Mouse (Mus musculus) kidney, adult 2 months (tissue): ENCODE data around the gene Ccdc33. TPM values are rescaled to one million over a fixed set of nuclear protein-coding genes. Genes with fewer than 3 reads are reported as not detected.

Experiments
- DNase-seq: peaks from one replicate; pipeline ENCODE4 v3.0.0; 2021
- H3K27ac ChIP-seq: fragments of 200-500 bp; 2 replicates; pipeline ENCODE4 v1.5.1; 2012; ENCODE audit warnings: low read depth, low read length, control low read depth, inconsistent platforms; ENCODE audit not compliant: insufficient read depth
- H3K27me3 ChIP-seq: fragments of 200-500 bp; replicated peaks from 2 replicates; pipeline ENCODE4 v1.6.1; 2012; ENCODE audit warnings: mild to moderate bottlenecking, moderate library complexity, low read length, inconsistent platforms; ENCODE audit not compliant: control insufficient read depth, insufficient read depth
- H3K36me3 ChIP-seq: fragments of 200-500 bp; 2 replicates; pipeline ENCODE4 v1.6.1; 2012; ENCODE audit warnings: mild to moderate bottlenecking, moderate library complexity, low read length, inconsistent platforms; ENCODE audit not compliant: control insufficient read depth, insufficient read depth
- H3K4me1 ChIP-seq: fragments of 200-500 bp; 2 replicates; pipeline ENCODE4 v1.6.1; 2011; ENCODE audit warnings: low read length; ENCODE audit not compliant: control insufficient read depth, insufficient read depth
- H3K4me3 ChIP-seq: fragments of 200-500 bp; 2 replicates; pipeline ENCODE4 v1.5.1; 2011; ENCODE audit warnings: mild to moderate bottlenecking, low read depth, low read length, control low read depth; ENCODE audit not compliant: insufficient read depth
- CTCF ChIP-seq: fragments of 200-500 bp; conservative IDR thresholded peaks from 2 replicates; pipeline ENCODE4 v1.5.1; 2011; ENCODE audit warnings: low read depth, mild to moderate bottlenecking, control low read depth, low read length, moderate library complexity, mixed read lengths; ENCODE audit not compliant: insufficient read depth, insufficient read length
- POLR2A ChIP-seq: fragments of 200-500 bp; IDR thresholded peaks from one replicate; pipeline ENCODE4 v1.6.1; 2011; ENCODE audit warnings: low read depth, low read length, control low read depth
- WGBS: fragments of 180-500 bp; shearing (Covaris S2); methylation state at CpG from one replicate; pipeline ENCODE4 v1.1.7; 2018; 5-methylcytosine and 5-hydroxymethylcytosine counted together
- polyA plus RNA-seq: library from polyadenylated mRNA; depleted of rRNA; stranded (reverse); fragments of >200 nt; gene quantifications from 2 replicates; pipeline ENCODE4 v1.2.3, GENCODE M21; 2012; rRNA removed

Ccdc33 gene
- polyA plus RNA-seq, 1 experiment, result not detected

- no peak overlapping the region for H3K4me3 ChIP-seq
- H3K4me1 ChIP-seq, result no peaks in the 10 kb centered on the region
- TF ChIP-seq POLR2A (no peak), CTCF (no peak)
- WGBS, result 91% methylated on average over 8 of the region's 8 CpGs
- no peak overlapping the region for H3K27ac ChIP-seq
- DNase-seq, result no peak
- no peaks in the 10 kb centered on the region for H3K36me3 ChIP-seq
- no peaks in the 10 kb centered on the region for H3K27me3 ChIP-seq
Observed at GRCm38 (mm10) chr9:57985304-57985703, 133.3 kb downstream of the Ccdc33 start.

GRCm38 (mm10) chr9:57980570-57980969, 138.1 kb downstream of the Ccdc33 start:
- H3K4me1 ChIP-seq, result no peaks in the 10 kb centered on the region
- DNase-seq, result no peak
- TF ChIP-seq CTCF (no peak), POLR2A (no peak)

GRCm38 (mm10) chr9:57978858-57979257, 139.8 kb downstream of the Ccdc33 start:
- Histone ChIP-seq H3K4me1 (no peaks in the 10 kb centered on the region), H3K4me3 (no peak overlapping the region), H3K27ac (no peak overlapping the region), H3K27me3 (no peaks in the 10 kb centered on the region), H3K36me3 (no peaks in the 10 kb centered on the region)
- WGBS, result 51% methylated on average over 3 of the region's 3 CpGs
- DNase-seq, result no peak
- TF ChIP-seq POLR2A, result no peak

More at GRCm38 (mm10) chr9:57980570-57980969, 138.1 kb downstream of the Ccdc33 start:
- 86% methylated on average over 10 of the region's 10 CpGs for WGBS
- no peaks in the 10 kb centered on the region for H3K27me3 ChIP-seq
- H3K4me3 ChIP-seq, result no peak overlapping the region
- no peak overlapping the region for H3K27ac ChIP-seq
- H3K36me3 ChIP-seq, result no peaks in the 10 kb centered on the region

Other genes starting within 250 kb of the Ccdc33 start
- 144 and 150 TPM in 2 replicates for gene Ubl7, start 207.8 kb downstream of the Ccdc33 start, polyA plus RNA-seq
- gene Sema7a, start 178.7 kb downstream of the Ccdc33 start, polyA plus RNA-seq, result 9.4 and 9.6 TPM in 2 replicates
- gene Cyp11a1, start 112.4 kb downstream of the Ccdc33 start, polyA plus RNA-seq, result 0.16 and 5.1 TPM in 2 replicates
- gene Stra6, start 55.0 kb downstream of the Ccdc33 start, polyA plus RNA-seq, result 15.4 and 19.5 TPM in 2 replicates
- 32.0 and 41.7 TPM in 2 replicates for gene Islr, start 85.5 kb upstream of the Ccdc33 start, polyA plus RNA-seq
- gene Islr2, start 85.5 kb upstream of the Ccdc33 start, polyA plus RNA-seq, result 0.75 and 1.7 TPM in 2 replicates
- gene Pml, start 131.0 kb upstream of the Ccdc33 start, polyA plus RNA-seq, result 27.0 and 27.6 TPM in 2 replicates
- 32.5 and 32.6 TPM in 2 replicates for gene Stoml1, start 134.3 kb upstream of the Ccdc33 start, polyA plus RNA-seq
- gene Loxl1, start 194.4 kb upstream of the Ccdc33 start, polyA plus RNA-seq, result 32.3 and 41.8 TPM in 2 replicates